Mouse (Mus musculus): ENCODE results near the gene Ctu2. TPM values are rescaled to one million over a fixed set of nuclear protein-coding genes. Genes with fewer than 3 reads are reported as not detected.

Ctu2 gene
- polyA plus RNA-seq, 1 experiment from 2014 or later = 13.1 TPM

GRCm38 (mm10) chr8:122445203-122445602 lies 30.7 kb upstream of the Ctu2 start:
- ATAC-seq (ENCODE audit: insufficient read depth) = no peak
- WGBS (ENCODE audit: insufficient replicate concordance) = 47% methylated on average over 3 of the region's 3 CpGs
- H3K9me3 ChIP-seq (replicated peaks) = no peaks in the 10 kb centered on the region
- no peak overlapping the region for H3K9ac ChIP-seq
- peaks cover 34% of the 10 kb centered on the region for H3K4me1 ChIP-seq (replicated peaks)
- no peak overlapping the region for H3K4me3 ChIP-seq (replicated peaks)
- H3K27ac ChIP-seq (replicated peaks) = no peak overlapping the region
- H3K27me3 ChIP-seq = peaks cover 13% of the 10 kb centered on the region; the same call in 1 of the 2 replicates
- no peaks in the 10 kb centered on the region for H3K36me3 ChIP-seq (replicated peaks)
- no peak overlapping the region for H3K4me2 ChIP-seq

- Histone ChIP-seq H3K9me3 (replicated peaks) (no peaks in the 10 kb centered on the region), H3K36me3 (replicated peaks) (no peaks in the 10 kb centered on the region), H3K27ac (replicated peaks) (no peak overlapping the region), H3K4me2 (no peak overlapping the region), H3K4me1 (replicated peaks) (peaks cover 18% of the 10 kb centered on the region), H3K9ac (no peak overlapping the region), H3K4me3 (replicated peaks) (no peak overlapping the region), H3K27me3 (peaks cover 31% of the 10 kb centered on the region)
- no peak for ATAC-seq (ENCODE audit: insufficient read depth)
- WGBS (ENCODE audit: insufficient replicate concordance) = 54% methylated on average over 7 of the region's 7 CpGs
These were observed 24.7 kb upstream of the Ctu2 start for GRCm38 (mm10) chr8:122451161-122451703.

GRCm38 (mm10) chr8:122452154-122452553 lies 23.8 kb upstream of the Ctu2 start:
- no peak for ATAC-seq (ENCODE audit: insufficient read depth)
- Histone ChIP-seq H3K27me3 (peaks cover 38% of the 10 kb centered on the region), H3K9me3 (replicated peaks) (no peaks in the 10 kb centered on the region), H3K4me3 (replicated peaks) (no peak overlapping the region), H3K4me2 (no peak overlapping the region), H3K9ac (no peak overlapping the region), H3K4me1 (replicated peaks) (peaks cover 18% of the 10 kb centered on the region), H3K36me3 (replicated peaks) (no peaks in the 10 kb centered on the region), H3K27ac (replicated peaks) (no peak overlapping the region)
- WGBS (ENCODE audit: insufficient replicate concordance) = 80% methylated on average over 10 of the region's 10 CpGs

GRCm38 (mm10) chr8:122454409-122454808 lies 21.5 kb upstream of the Ctu2 start:
- Histone ChIP-seq H3K9me3 (replicated peaks) (no peaks in the 10 kb centered on the region), H3K9ac (no peak overlapping the region), H3K4me1 (replicated peaks) (peaks cover 19% of the 10 kb centered on the region), H3K27me3 (peaks cover 54% of the 10 kb centered on the region), H3K4me2 (no peak overlapping the region), H3K27ac (replicated peaks) (no peak overlapping the region), H3K4me3 (replicated peaks) (no peak overlapping the region), H3K36me3 (replicated peaks) (no peaks in the 10 kb centered on the region)
- WGBS (ENCODE audit: insufficient replicate concordance) = 69% methylated on average over 6 of the region's 6 CpGs
- no peak for ATAC-seq (ENCODE audit: insufficient read depth)

- Histone ChIP-seq H3K4me3 (replicated peaks) (no peak overlapping the region), H3K9me3 (replicated peaks) (no peaks in the 10 kb centered on the region), H3K27me3 (peaks cover 72% of the 10 kb centered on the region), H3K27ac (replicated peaks) (no peak overlapping the region), H3K4me1 (replicated peaks) (peaks cover 44% of the 10 kb centered on the region), H3K4me2 (no peak overlapping the region), H3K9ac (no peak overlapping the region), H3K36me3 (replicated peaks) (no peaks in the 10 kb centered on the region)
- no peak for ATAC-seq (ENCODE audit: insufficient read depth)
- 63% methylated on average over 11 of the region's 11 CpGs for whole genome bisulfite sequencing (ENCODE audit: insufficient replicate concordance)
These were observed 18.8 kb upstream of the Ctu2 start for GRCm38 (mm10) chr8:122457171-122457570.

GRCm38 (mm10) chr8:122459218-122459900 lies 16.6 kb upstream of the Ctu2 start:
- Histone ChIP-seq H3K27me3 (peaks cover 82% of the 10 kb centered on the region), H3K9me3 (replicated peaks) (no peaks in the 10 kb centered on the region), H3K9ac (no peak overlapping the region), H3K4me2 (no peak overlapping the region; the same call in 1 of the 2 replicates), H3K27ac (replicated peaks) (no peak overlapping the region), H3K4me3 (replicated peaks) (no peak overlapping the region), H3K4me1 (replicated peaks) (peaks cover 54% of the 10 kb centered on the region), H3K36me3 (replicated peaks) (no peaks in the 10 kb centered on the region)
- ATAC-seq (ENCODE audit: insufficient read depth) = no peak
- 42% methylated on average over 6 of the region's 6 CpGs for WGBS (ENCODE audit: insufficient replicate concordance)

GRCm38 (mm10) chr8:122459990-122460389 lies 16.0 kb upstream of the Ctu2 start:
- Histone ChIP-seq H3K27ac (replicated peaks) (no peak overlapping the region), H3K9ac (0 out of 2 replicates have a peak overlapping the region, but pooled peaks have one; percentile 5), H3K36me3 (replicated peaks) (no peaks in the 10 kb centered on the region), H3K27me3 (peaks cover 78% of the 10 kb centered on the region), H3K4me2 (peak overlapping the region; percentile 64), H3K9me3 (replicated peaks) (no peaks in the 10 kb centered on the region), H3K4me3 (replicated peaks) (peak overlapping the region; percentile 32), H3K4me1 (replicated peaks) (peaks cover 54% of the 10 kb centered on the region)
- no peak for ATAC-seq (ENCODE audit: insufficient read depth)
- WGBS (ENCODE audit: insufficient replicate concordance) = 15% methylated on average over 7 of the region's 7 CpGs

- Histone ChIP-seq H3K36me3 (replicated peaks) (no peaks in the 10 kb centered on the region), H3K27ac (replicated peaks) (no peak within 1 kb of the TSS), H3K9me3 (replicated peaks) (no peaks in the 10 kb centered on the region), H3K4me3 (replicated peaks) (peak within 1 kb of the TSS; percentile 32), H3K4me2 (peak within 1 kb of the TSS; percentile 64), H3K9ac (0 out of 2 replicates have a peak within 1 kb of the TSS, but pooled peaks have one; percentile 5), H3K27me3 (peaks cover 73% of the 10 kb centered on the region), H3K4me1 (replicated peaks) (peaks cover 58% of the 10 kb centered on the region)
- 4% methylated on average over 56 of the region's 56 CpGs for WGBS (ENCODE audit: insufficient replicate concordance)
- ATAC-seq (ENCODE audit: insufficient read depth) = peak; percentile 52
These were observed 15.1 kb upstream of the Ctu2 start, which contains the start of gene Snai3 for GRCm38 (mm10) chr8:122460524-122461472. Gene Snai3, minus strand, starts transcription at chr8:122460733.

- H3K9me3 ChIP-seq (replicated peaks) = no peaks in the 10 kb centered on the region
- no peak for ATAC-seq (ENCODE audit: insufficient read depth)
- H3K4me1 ChIP-seq (replicated peaks) = peaks cover 58% of the 10 kb centered on the region
- no peak overlapping the region for H3K4me2 ChIP-seq
- peaks cover 64% of the 10 kb centered on the region for H3K27me3 ChIP-seq
- no peak overlapping the region for H3K9ac ChIP-seq
- H3K4me3 ChIP-seq (replicated peaks) = no peak overlapping the region
- WGBS (ENCODE audit: insufficient replicate concordance) = 55% methylated on average over 11 of the region's 11 CpGs
- H3K27ac ChIP-seq (replicated peaks) = no peak overlapping the region
- H3K36me3 ChIP-seq (replicated peaks) = 0 out of 2 replicates have a peak, but pooled peaks cover under 1% of the 10 kb centered on the region
These were observed 14.3 kb upstream of the Ctu2 start for GRCm38 (mm10) chr8:122461473-122462148.

GRCm38 (mm10) chr8:122462510-122462909 lies 13.4 kb upstream of the Ctu2 start:
- H3K9ac ChIP-seq = no peak overlapping the region
- peaks cover 58% of the 10 kb centered on the region for H3K4me1 ChIP-seq (replicated peaks)
- peaks cover 57% of the 10 kb centered on the region for H3K27me3 ChIP-seq
- no peak overlapping the region for H3K27ac ChIP-seq (replicated peaks)
- no peak for ATAC-seq (ENCODE audit: insufficient read depth)
- no peaks in the 10 kb centered on the region for H3K9me3 ChIP-seq (replicated peaks)
- H3K4me2 ChIP-seq = no peak overlapping the region
- H3K36me3 ChIP-seq (replicated peaks) = peaks cover 8% of the 10 kb centered on the region; the same call in 1 of the 2 replicates
- H3K4me3 ChIP-seq (replicated peaks) = no peak overlapping the region
- WGBS (ENCODE audit: insufficient replicate concordance) = 51% methylated on average over 8 of the region's 8 CpGs

Data from liver, embryonic 15.5 days (tissue).